Mouse (Mus musculus): ENCODE results near the gene Tomm40. TPM values are rescaled to one million over a fixed set of nuclear protein-coding genes. Genes with fewer than 3 reads are reported as not detected.
"Not testable (repeated sequence)": the region's sequence is repeated elsewhere in the genome, so short reads cannot be mapped to it uniquely, and the experiment has no call there.

The Tomm40 gene
- total and polyA plus RNA-seq, 2 experiments, result 22.3 to 56.2 TPM

GRCm38 (mm10) chr7:19688101-19688500, 27.1 kb downstream of the Tomm40 start:
- H3K4me3 ChIP-seq (ENCODE audit: insufficient read depth, low read depth, low read length), result no peak overlapping the region
- H3K4me1 ChIP-seq (ENCODE audit: control insufficient read depth, insufficient read depth, low read length), result peaks cover 44% of the 10 kb centered on the region
- TF ChIP-seq CTCF (IDR thresholded peaks at IDR 0.05; ENCODE audit: low read depth, low read length) (0 out of 2 replicates have a peak, but pooled peaks have one; percentile 1), POLR2A (IDR thresholded peaks at IDR 0.05; ENCODE audit: extremely low read depth, insufficient read depth, low read length) (no peak)
- no peaks in the 10 kb centered on the region for H3K79me2 ChIP-seq (ENCODE audit: control insufficient read depth, insufficient read depth, low read length)
- peak overlapping the region; percentile 20; the same call in 1 of the 2 replicates for H3K9ac ChIP-seq (ENCODE audit: low read depth, low read length)
- H3K36me3 ChIP-seq (ENCODE audit: control insufficient read depth, insufficient read depth, low read length), result no peaks in the 10 kb centered on the region
- H3K27ac ChIP-seq (replicated peaks; ENCODE audit: insufficient read depth, low read depth, low read length), result peak overlapping the region; percentile 99
- peak; percentile 66 for DNase-seq (ENCODE audit: extremely low read depth, low read depth, low spot score)
- 33% methylated on average over 10 of the region's 10 CpGs for WGBS
- no peaks in the 10 kb centered on the region for H3K27me3 ChIP-seq (ENCODE audit: control insufficient read depth, insufficient read depth, low read length)

DNA sequence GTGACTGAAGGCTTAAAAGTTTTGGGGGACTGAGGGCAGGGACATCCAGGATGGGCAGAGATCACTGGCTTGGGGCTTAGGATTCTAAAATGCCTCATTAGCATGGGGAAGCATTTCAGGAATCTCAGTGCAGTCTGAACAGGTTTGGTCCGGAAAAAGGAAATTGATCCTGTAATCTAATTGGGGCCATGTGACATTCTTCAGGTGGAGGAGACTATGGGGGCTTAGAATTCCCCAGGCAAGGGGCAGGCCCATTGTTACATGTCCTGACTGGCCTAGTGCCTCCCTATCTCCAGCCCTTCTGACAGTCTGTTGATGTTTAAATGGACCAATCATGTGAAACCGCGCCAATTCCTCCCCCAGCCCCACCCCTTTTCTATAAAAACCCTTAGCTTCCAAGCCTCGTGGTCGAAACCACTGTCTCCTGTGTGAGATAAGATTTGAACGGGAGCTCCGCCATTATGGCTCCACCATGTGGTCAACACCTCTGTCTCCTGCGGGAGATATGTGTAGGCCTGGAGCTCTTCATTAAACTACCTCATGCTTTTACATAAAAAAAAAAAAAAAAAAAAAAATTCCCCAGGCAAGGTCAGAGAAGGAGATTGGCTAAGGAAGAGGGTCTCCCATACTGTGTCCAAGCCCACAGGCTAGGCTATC, 28.2 kb downstream of the Tomm40 start:
- WGBS, result 7% methylated on average over 8 of the region's 8 CpGs
- Histone ChIP-seq H3K27ac (replicated peaks; ENCODE audit: insufficient read depth, low read depth, low read length) (peak overlapping the region; percentile 99), H3K4me1 (ENCODE audit: control insufficient read depth, insufficient read depth, low read length) (peaks cover 42% of the 10 kb centered on the region)

GRCm38 (mm10) chr7:19686521-19686920, 28.7 kb downstream of the Tomm40 start:
- peak; percentile 91 for DNase-seq (ENCODE audit: extremely low read depth, low read depth, low spot score)
- H3K9ac ChIP-seq (ENCODE audit: low read depth, low read length), result peak overlapping the region; percentile 49

More for the DNA sequence above, 28.2 kb downstream of the Tomm40 start:
- not testable (repeated sequence) for H3K36me3 ChIP-seq (ENCODE audit: control insufficient read depth, insufficient read depth, low read length); H3K4me3 ChIP-seq (ENCODE audit: insufficient read depth, low read depth, low read length); H3K27me3 ChIP-seq (ENCODE audit: control insufficient read depth, insufficient read depth, low read length); H3K79me2 ChIP-seq (ENCODE audit: control insufficient read depth, insufficient read depth, low read length)
- TF ChIP-seq POLR2A (IDR thresholded peaks at IDR 0.05; ENCODE audit: extremely low read depth, insufficient read depth, low read length), result 0 out of 2 replicates have a peak, but pooled peaks have one; percentile 28
- peak; percentile 81 for DNase-seq (ENCODE audit: extremely low read depth, low read depth, low spot score)
- peak overlapping the region; percentile 49 for H3K9ac ChIP-seq (ENCODE audit: low read depth, low read length)

DNA sequence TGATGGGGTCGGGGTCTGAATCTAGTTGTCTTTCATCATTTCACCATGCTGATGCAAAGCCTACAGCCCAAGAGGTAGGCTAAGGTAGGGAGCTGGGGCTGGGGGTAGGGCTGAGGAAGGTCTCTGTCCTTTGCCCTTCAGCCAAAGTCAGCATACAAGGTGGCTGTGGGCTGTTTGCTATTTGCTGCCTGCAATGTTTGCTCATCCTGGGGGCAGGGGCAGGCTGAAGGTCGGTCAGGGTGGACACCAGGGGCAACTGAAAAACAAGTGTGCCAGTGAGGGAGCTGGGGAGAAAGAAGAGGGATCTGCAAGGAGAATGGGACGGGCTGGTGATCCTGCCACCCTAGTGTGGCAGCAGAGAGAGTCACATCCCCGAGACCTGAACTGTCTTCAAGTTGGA, 29.9 kb downstream of the Tomm40 start:
- 14% methylated on average over 4 of the region's 4 CpGs for WGBS
- no peak for TF ChIP-seq CTCF (IDR thresholded peaks at IDR 0.05; ENCODE audit: low read depth, low read length)
- peak; percentile 72 for TF ChIP-seq POLR2A (IDR thresholded peaks at IDR 0.05; ENCODE audit: extremely low read depth, insufficient read depth, low read length)
- DNase-seq (ENCODE audit: extremely low read depth, low read depth, low spot score), result peak; percentile 95

More at GRCm38 (mm10) chr7:19686521-19686920, 28.7 kb downstream of the Tomm40 start:
- Histone ChIP-seq H3K4me3 (ENCODE audit: insufficient read depth, low read depth, low read length) (no peak overlapping the region), H3K36me3 (ENCODE audit: control insufficient read depth, insufficient read depth, low read length) (no peaks in the 10 kb centered on the region), H3K27me3 (ENCODE audit: control insufficient read depth, insufficient read depth, low read length) (no peaks in the 10 kb centered on the region), H3K79me2 (ENCODE audit: control insufficient read depth, insufficient read depth, low read length) (no peaks in the 10 kb centered on the region), H3K27ac (replicated peaks; ENCODE audit: insufficient read depth, low read depth, low read length) (peak overlapping the region; percentile 99), H3K4me1 (ENCODE audit: control insufficient read depth, insufficient read depth, low read length) (peaks cover 44% of the 10 kb centered on the region)
- TF ChIP-seq POLR2A (IDR thresholded peaks at IDR 0.05; ENCODE audit: extremely low read depth, insufficient read depth, low read length) (no peak), CTCF (IDR thresholded peaks at IDR 0.05; ENCODE audit: low read depth, low read length) (no peak)
- WGBS, result 35% methylated on average over 6 of the region's 6 CpGs

GRCm38 (mm10) chr7:19683771-19684201, 31.5 kb downstream of the Tomm40 start:
- Histone ChIP-seq H3K36me3 (ENCODE audit: control insufficient read depth, insufficient read depth, low read length) (0 out of 2 replicates have a peak, but pooled peaks cover 2% of the 10 kb centered on the region), H3K27ac (replicated peaks; ENCODE audit: insufficient read depth, low read depth, low read length) (peak overlapping the region; percentile 98), H3K27me3 (ENCODE audit: control insufficient read depth, insufficient read depth, low read length) (no peaks in the 10 kb centered on the region), H3K79me2 (ENCODE audit: control insufficient read depth, insufficient read depth, low read length) (peaks cover under 1% of the 10 kb centered on the region; the same call in 1 of the 2 replicates), H3K4me3 (ENCODE audit: insufficient read depth, low read depth, low read length) (no peak overlapping the region), H3K9ac (ENCODE audit: low read depth, low read length) (peak overlapping the region; percentile 41), H3K4me1 (ENCODE audit: control insufficient read depth, insufficient read depth, low read length) (peaks cover 31% of the 10 kb centered on the region)
- DNase-seq (ENCODE audit: extremely low read depth, low read depth, low spot score), result peak; percentile 83
- no peak for TF ChIP-seq CTCF (IDR thresholded peaks at IDR 0.05; ENCODE audit: low read depth, low read length)
- no peak for TF ChIP-seq POLR2A (IDR thresholded peaks at IDR 0.05; ENCODE audit: extremely low read depth, insufficient read depth, low read length)
- WGBS, result 40% methylated on average over 6 of the region's 6 CpGs

More for the DNA sequence above, 29.9 kb downstream of the Tomm40 start:
- Histone ChIP-seq H3K27ac (replicated peaks; ENCODE audit: insufficient read depth, low read depth, low read length) (peak overlapping the region; percentile 99), H3K4me3 (ENCODE audit: insufficient read depth, low read depth, low read length) (no peak overlapping the region), H3K79me2 (ENCODE audit: control insufficient read depth, insufficient read depth, low read length) (no peaks in the 10 kb centered on the region; the same call in 1 of the 2 replicates), H3K4me1 (ENCODE audit: control insufficient read depth, insufficient read depth, low read length) (peaks cover 41% of the 10 kb centered on the region), H3K27me3 (ENCODE audit: control insufficient read depth, insufficient read depth, low read length) (no peaks in the 10 kb centered on the region), H3K9ac (ENCODE audit: low read depth, low read length) (peak overlapping the region; percentile 77), H3K36me3 (ENCODE audit: control insufficient read depth, insufficient read depth, low read length) (no peaks in the 10 kb centered on the region)

GRCm38 (mm10) chr7:19682979-19683378, 32.3 kb downstream of the Tomm40 start:
- Histone ChIP-seq H3K27me3 (ENCODE audit: control insufficient read depth, insufficient read depth, low read length) (no peaks in the 10 kb centered on the region), H3K9ac (ENCODE audit: low read depth, low read length) (peak overlapping the region; percentile 33), H3K27ac (replicated peaks; ENCODE audit: insufficient read depth, low read depth, low read length) (peak overlapping the region; percentile 69), H3K36me3 (ENCODE audit: control insufficient read depth, insufficient read depth, low read length) (0 out of 2 replicates have a peak, but pooled peaks cover 2% of the 10 kb centered on the region), H3K4me1 (ENCODE audit: control insufficient read depth, insufficient read depth, low read length) (peaks cover 28% of the 10 kb centered on the region), H3K4me3 (ENCODE audit: insufficient read depth, low read depth, low read length) (no peak overlapping the region), H3K79me2 (ENCODE audit: control insufficient read depth, insufficient read depth, low read length) (peaks cover 5% of the 10 kb centered on the region; the same call in 1 of the 2 replicates)
- 53% methylated on average over 3 of the region's 3 CpGs for WGBS
- DNase-seq (ENCODE audit: extremely low read depth, low read depth, low spot score), result no peak
- TF ChIP-seq POLR2A (IDR thresholded peaks at IDR 0.05; ENCODE audit: extremely low read depth, insufficient read depth, low read length) (no peak), CTCF (IDR thresholded peaks at IDR 0.05; ENCODE audit: low read depth, low read length) (no peak)

Measured in liver, adult 2 months (tissue).